Mouse (Mus musculus): Measurements from ENCODE around the gene Xaf1.
A peak's percentile ranks its signal among the peaks of the same experiment; 100 is the strongest.

Gene Xaf1

DNA sequence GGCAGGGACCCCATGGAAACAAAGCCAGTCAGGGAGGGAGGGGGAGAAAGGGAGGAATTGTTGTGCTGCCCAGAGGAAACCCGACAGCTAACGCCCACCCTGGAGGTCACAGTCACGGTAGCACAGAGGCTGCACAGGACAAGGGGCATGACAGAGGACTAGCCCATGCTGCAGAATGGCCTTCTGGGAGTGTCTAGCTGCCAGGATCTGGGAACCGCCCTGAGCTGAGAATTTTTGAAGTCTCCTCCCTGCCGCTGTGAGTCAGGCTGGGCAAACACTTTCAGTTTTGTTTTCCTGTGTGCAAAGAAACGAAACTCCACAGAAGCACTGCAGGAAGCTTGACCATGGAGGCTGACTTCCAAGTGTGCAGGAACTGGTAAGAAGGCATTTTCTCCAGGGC lies at the start of gene Xaf1:
Xaf1 (plus strand) TSS at position 296 of the 400 bp plus-strand sequence.
- DNase-seq (ENCODE audit: low spot score in 2 of 2): peak in 1 of 2 experiments; percentile 18

DNA sequence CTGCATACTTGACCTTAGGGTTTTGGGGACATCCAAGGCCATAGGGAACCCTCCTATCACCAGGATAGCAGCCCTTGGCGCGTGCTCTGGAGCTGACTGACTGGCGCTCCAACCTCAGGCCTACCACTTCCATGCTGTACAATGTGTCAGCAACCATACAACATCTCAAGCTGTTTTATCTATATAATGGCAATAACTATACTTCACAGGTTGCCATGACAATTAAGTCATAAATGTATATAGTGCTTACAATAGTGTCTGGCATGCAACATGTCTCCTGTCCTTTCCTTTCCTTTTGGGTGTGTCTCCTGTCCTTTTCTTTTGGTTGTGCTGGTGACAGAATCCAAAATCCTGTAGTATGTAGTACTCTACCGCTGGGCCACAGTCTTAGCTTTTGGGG lies 45.8 kb upstream of the Xaf1 start:
- DNase-seq (ENCODE audit: low spot score in 2 of 2): no peak

- DNase-seq (ENCODE audit: low spot score in 2 of 2): no peak
These were observed 45.0 kb upstream of the Xaf1 start for GRCm38 (mm10) chr11:72256441-72256840.

DNA sequence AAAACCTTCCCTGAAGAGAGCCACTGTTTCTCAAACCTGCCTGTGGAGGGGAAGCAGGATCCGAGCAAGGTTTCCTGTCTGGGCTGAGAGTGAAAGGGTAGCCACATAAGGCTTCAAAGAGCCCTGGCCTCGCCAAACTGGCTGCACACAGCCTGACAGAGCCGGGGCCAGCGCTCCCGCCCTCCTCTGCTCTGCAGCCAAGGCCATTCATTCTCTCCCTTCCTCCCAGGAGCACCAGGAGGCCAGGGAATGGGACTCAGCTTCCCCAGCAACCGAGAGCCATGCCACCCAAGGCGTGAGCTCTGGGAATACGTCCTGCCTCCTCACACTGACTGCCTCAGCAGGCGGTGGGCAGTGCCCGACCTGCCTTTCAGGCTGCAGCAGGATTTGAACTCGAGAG lies 35.9 kb upstream of the Xaf1 start:
- peak in 1 of 2 experiments; percentile 23 for DNase-seq (ENCODE audit: low spot score in 2 of 2)

DNA sequence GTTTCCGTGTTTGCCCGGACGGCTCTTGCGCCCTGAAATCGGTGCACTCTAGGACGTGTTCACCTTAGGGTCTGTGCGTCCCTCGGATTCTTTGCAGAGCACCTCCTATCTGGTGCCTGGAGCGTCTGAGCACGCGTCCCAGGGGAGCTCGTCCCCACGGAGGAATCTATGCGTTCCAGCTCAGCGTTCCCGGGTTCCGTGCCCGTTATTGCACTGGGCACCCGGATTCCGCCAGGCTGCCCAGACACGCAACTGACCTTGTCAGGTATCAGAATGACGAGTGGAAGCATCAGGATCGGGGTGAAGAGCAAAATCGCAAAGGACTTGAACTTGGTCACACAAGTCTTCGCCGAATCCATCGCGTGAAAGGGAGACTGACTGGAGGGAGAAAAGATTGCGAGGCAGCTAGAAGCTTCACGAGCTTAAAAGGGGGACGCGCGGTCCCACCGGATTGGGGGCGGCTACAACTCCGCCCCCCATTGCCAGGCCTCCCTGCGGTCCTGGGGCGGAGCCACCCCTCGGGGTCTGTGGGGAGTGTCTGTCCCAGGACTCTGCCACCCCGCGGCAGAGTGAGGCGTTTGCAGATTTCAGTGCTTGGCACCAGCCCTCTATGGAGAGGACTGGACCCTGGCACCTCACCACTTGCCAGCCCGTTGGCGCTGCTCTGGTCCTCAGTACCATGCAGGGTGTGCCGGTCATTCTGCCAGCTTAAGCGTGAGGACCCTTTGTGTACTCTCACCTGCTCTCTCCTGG lies 35.0 kb upstream of the Xaf1 start:
- peak in 1 of 2 experiments; percentile 32 for DNase-seq (ENCODE audit: low spot score in 2 of 2)

GRCm38 (mm10) chr11:72266960-72267560 lies 34.4 kb upstream of the Xaf1 start, which contains the start of gene Slc13a5:
Gene Slc13a5, minus strand, starts transcription at chr11:72267222.
- DNase-seq (ENCODE audit: low spot score in 2 of 2): no peak

DNA sequence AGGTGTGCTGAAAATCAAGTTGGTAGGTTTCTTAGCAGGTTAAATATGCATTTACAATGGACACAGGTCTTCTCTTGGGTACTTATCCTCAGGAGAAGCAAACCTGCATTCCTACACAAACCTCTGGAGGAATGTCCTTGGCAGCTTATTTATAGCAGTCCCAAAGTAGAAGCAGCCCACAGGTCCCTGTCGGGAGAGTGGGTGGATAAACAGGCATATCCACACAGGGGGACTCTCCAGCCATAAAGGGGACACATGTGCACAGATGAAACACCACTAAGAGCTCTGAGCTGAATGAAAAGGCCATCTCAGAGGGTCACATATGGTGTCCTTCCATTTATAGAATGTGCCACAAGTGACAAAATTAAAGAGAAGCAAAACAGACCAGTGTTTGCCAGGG lies 29.7 kb upstream of the Xaf1 start:
- DNase-seq (ENCODE audit: low spot score in 2 of 2): no peak

DNA sequence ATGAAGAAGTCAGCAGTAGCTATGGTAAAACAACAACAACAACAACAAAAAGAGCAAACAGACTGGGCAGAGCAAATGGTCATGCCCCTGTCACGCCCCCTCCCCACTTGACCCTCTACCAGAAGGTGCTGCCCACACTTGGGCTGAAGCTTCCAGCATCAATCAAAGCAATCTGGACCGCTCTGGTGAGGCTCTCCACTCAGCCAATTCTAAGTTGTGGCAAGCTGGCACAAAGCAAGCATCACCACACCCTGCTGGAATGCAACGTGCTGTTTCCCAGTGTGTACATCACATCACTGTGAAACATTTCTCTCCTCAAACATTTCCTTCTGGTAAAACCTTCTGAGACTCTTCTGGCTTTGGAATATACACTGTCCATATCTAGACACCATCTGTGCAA lies 28.1 kb upstream of the Xaf1 start:
- no peak for DNase-seq (ENCODE audit: low spot score in 2 of 2)

GRCm38 (mm10) chr11:72281143-72281851 lies 20.1 kb upstream of the Xaf1 start:
- no peak for DNase-seq (ENCODE audit: low spot score in 2 of 2)

DNA sequence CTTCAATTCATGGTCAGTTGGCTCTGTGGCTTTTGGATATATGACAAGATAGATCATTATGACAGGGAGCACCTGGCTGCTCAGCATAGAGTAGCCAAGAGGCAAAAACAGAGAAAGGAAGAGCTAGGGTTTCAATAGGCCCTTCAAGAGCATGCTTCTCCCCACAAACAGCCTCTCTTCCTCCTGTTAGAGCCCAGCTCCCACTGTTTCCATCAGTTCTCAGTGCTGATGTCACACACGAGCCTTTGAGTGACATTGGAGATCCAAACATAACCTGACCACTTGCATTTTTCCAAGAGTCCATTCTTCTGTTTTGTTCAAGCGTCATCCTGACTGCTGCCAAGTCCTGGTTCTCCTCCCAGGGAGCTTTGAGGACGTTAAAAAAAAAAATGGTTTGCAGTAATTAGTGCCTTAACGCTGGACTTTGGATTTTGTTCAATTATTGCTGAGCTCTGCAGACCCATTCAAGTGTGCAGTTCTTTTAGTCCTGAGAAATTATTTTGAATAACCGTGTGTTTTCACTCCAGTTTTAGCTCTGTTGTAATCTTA lies 19.5 kb upstream of the Xaf1 start:
- DNase-seq (ENCODE audit: low spot score in 2 of 2): no peak

DNA sequence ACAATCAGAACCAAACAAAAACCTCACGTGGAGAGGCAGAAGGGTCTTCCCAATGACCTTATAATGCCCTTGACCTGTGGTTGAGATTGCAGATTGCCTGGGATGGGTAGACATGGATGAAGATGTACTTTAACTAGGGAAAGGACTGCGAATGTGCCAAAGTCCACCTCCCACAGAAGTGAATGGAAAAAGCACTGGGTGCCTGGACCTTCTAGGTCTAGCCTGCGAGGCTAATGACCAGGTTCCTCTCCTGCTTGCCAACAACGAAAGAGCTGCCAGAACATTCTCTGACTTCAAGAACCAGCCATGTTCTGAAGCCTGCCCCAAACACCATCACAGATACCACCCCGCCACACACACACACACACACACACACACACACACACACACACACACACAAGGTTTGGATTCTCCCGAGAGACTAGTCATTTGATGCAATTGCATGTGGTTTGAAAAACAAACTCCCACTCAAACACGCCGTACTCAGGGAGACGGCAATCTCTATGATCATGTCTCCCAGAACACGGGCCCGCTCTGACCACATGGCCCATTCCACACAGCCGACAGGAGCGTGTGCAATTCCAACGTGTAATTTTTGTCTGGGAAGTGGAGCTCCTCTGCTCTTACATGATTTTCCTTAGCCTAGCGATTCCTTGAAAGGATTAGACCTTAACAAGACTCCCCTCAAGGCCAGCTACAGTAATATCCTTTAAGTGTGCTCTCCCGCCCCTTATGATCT lies 17.8 kb upstream of the Xaf1 start:
- DNase-seq (ENCODE audit: low spot score in 2 of 2): no peak

- no peak for DNase-seq (ENCODE audit: low spot score in 2 of 2)
These were observed 16.8 kb upstream of the Xaf1 start for GRCm38 (mm10) chr11:72284532-72285182.

DNA sequence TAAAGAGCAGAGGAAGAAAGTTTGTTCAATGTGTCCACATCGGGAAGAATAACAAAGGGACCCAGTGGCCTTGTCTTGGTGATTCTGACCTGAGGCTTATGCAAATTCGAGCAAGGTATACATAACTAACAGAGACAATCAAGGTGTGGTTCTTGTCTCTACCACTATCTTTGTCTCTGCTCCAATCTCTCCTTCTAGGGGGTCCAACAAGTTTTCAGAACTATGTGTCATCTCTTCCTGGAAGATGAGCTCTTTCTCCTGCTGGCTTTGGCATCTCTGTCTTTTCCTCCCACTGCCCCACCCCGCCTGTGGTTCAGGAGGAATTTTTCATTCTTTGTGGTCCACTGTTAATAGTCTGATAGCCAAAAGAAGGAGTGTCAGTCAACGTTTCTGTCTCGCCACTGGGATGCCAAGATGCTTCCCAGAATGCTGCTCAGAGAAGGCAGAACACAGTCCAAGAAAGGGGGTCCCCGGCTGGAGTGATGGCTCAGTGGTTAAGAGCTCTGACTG lies 15.4 kb upstream of the Xaf1 start:
- no peak for DNase-seq (ENCODE audit: low spot score in 2 of 2)

DNA sequence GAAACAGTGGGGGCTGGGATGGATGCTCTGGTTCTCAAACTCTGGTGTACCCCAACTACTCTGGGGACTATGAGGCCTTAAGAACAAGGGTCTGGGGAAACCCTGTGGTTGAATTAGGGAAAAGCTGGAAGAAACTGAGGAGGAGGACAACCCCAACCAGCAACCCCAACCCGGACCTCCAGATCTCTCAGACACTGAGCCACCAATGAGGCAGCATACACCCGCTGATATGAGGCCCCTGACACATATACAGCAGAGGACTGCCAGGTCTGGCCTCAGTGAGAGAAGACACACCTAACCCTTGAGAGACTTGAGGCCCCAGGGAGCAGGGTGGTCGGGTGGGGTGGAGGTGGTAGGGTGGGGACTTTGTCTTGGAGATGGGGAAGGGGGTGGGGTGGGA lies 14.8 kb upstream of the Xaf1 start:
- no peak for DNase-seq (ENCODE audit: low spot score in 2 of 2)

DNA sequence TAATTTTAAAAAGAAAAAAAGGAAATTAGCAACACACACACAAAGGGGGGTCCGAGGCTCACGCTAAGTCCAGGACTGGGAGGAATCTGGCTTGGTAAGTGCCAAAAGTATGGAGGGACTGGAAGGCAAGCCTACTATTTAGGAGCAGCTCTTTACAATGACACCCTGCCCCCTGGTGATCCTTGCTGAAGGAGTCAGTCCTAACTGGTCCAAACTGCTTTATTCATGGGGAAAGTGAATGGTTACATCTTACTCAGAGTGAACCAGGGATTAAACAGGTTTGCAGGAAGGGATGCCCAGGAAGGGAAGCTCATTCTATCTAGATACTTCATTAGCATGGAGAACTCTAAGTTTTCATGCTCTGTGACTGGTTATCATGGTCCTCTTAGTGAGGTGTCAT lies 14.3 kb upstream of the Xaf1 start:
- DNase-seq (ENCODE audit: low spot score in 2 of 2): no peak

DNA sequence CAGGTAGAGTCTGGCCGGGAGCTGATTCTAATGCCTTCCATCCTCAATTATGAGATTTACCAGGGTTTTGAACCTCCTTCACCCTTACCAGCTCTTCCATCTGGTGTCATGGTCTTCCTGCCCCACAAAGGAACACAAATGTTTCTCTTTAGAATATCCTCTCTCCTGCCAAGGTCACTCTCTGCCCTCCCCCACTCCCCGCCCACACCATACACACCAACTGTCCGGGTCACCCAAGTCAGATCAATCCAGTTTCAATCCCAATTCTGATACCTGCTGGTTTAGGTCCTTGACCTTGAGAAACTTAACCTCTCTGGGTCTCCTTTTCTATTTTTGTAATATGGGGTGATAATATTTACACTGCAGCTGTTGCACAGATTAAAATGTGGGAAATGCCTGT lies 13.9 kb upstream of the Xaf1 start:
- no peak for DNase-seq (ENCODE audit: low spot score in 2 of 2)

GRCm38 (mm10) chr11:72293116-72293515 lies 8.3 kb upstream of the Xaf1 start:
- no peak for DNase-seq (ENCODE audit: low spot score in 2 of 2)

DNA sequence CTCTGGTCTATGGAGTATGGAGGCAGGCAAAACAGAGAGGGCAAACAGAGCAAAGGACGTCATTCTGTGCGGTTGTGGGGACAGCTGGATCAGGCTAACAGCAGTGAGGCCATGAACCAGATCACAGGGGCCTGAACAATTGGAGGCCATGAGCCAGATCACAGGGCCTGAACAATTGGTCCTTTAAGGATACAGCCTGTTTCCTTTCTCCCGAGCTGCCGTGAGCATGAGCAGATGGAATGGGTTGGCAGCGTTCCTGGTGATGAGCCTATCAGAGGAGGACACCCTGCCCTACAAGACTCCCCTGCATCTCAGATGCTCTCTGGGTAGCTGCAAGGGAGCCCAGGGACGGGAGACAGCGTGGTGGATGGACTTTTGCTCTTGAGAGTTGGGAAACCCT lies 801 bp downstream of the Xaf1 start:
- peak in 1 of 2 experiments; percentile 35 for DNase-seq (ENCODE audit: low spot score in 2 of 2)

DNA sequence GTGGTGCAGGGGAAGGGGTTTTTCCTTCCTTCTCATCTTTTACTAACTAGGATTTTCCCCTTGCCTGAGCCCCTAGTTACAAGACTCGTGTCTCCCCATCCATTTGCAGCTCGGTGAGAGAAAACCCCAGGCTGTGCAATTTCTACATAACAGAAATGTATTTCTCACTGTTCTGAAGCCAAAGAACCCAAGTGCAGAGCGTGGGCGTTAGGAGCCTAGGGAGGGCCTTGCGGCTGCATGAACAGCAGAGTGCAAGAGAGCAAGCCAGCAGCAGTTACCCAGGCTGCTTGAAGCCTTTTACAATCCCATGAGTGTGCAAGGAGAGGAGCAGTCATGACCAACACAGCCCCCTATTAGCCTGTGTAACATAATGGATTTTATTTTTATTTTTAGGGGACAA lies 6.0 kb downstream of the Xaf1 start:
- DNase-seq (ENCODE audit: low spot score in 2 of 2): no peak

DNA sequence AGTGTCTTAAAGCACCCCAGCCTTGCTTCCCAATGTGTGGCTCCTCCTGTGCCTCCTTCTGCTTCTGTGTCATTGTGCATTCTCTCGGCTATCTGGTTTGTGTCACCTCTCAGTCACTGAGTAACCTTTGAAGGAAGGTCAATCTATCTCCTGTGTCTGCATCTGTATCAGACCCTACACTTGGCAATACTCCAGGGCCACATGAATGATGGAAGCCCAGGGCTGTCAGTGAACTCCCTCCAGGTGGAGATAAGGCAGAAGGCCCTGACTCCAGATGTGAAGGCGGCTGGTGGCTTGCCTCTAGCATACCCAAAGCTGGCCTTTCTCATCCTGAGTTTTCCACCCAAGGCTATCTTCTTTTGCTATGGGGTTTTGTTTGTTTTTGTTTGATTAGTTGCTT lies 7.6 kb downstream of the Xaf1 start:
- DNase-seq (ENCODE audit: low spot score in 2 of 2): no peak

- no peak for DNase-seq (ENCODE audit: low spot score in 2 of 2)
These were observed 9.1 kb downstream of the Xaf1 start for GRCm38 (mm10) chr11:72310491-72310890.
